Mouse (Mus musculus): ENCODE measurements around the gene C1qtnf6. TPM values are rescaled to one million over a fixed set of nuclear protein-coding genes. Genes with fewer than 3 reads are reported as not detected.

The C1qtnf6 gene
- polyA plus RNA-seq, 1 experiment from 2014 or later, result 30.4 TPM

GRCm38 (mm10) chr15:78530141-78530540 lies 1.1 kb downstream of the C1qtnf6 start:
- H3K4me1 ChIP-seq (replicated peaks), result peaks cover 45% of the 10 kb centered on the region
- no peaks in the 10 kb centered on the region for H3K27me3 ChIP-seq (replicated peaks)
- ATAC-seq (ENCODE audit: insufficient number of reproducible peaks, low FRiP score), result no peak
- H3K4me2 ChIP-seq, result peak overlapping the region; percentile 72
- H3K4me3 ChIP-seq, result no peak overlapping the region; the same call in 1 of the 2 replicates
- peak overlapping the region; percentile 86 for H3K27ac ChIP-seq (ENCODE audit: poor library complexity, severe bottlenecking)
- peak overlapping the region; percentile 74; the same call in 1 of the 2 replicates for H3K9ac ChIP-seq
- H3K36me3 ChIP-seq, result peaks cover 3% of the 10 kb centered on the region; the same call in 1 of the 2 replicates
- 74% methylated on average over 3 of the region's 3 CpGs for WGBS
- no peaks in the 10 kb centered on the region for H3K9me3 ChIP-seq (replicated peaks)

- WGBS, result 2% methylated on average over 15 of the region's 15 CpGs
- peak overlapping the region; percentile 74 for H3K9ac ChIP-seq
- H3K4me3 ChIP-seq, result peak overlapping the region; percentile 46
- H3K4me2 ChIP-seq, result peak overlapping the region; percentile 72
- peaks cover 45% of the 10 kb centered on the region for H3K4me1 ChIP-seq (replicated peaks)
- H3K27me3 ChIP-seq (replicated peaks), result no peaks in the 10 kb centered on the region
- peaks cover 9% of the 10 kb centered on the region; the same call in 1 of the 2 replicates for H3K36me3 ChIP-seq
- peak overlapping the region; percentile 77 for H3K27ac ChIP-seq (ENCODE audit: poor library complexity, severe bottlenecking)
- no peaks in the 10 kb centered on the region for H3K9me3 ChIP-seq (replicated peaks)
- ATAC-seq (ENCODE audit: insufficient number of reproducible peaks, low FRiP score), result peak; percentile 66
These were observed 1.7 kb downstream of the C1qtnf6 start for GRCm38 (mm10) chr15:78529428-78529990.

- peaks cover 45% of the 10 kb centered on the region for H3K4me1 ChIP-seq (replicated peaks)
- peak overlapping the region; percentile 72 for H3K4me2 ChIP-seq
- H3K9ac ChIP-seq, result peak overlapping the region; percentile 74
- peak overlapping the region; percentile 46 for H3K4me3 ChIP-seq
- no peaks in the 10 kb centered on the region for H3K9me3 ChIP-seq (replicated peaks)
- peaks cover 12% of the 10 kb centered on the region; the same call in 1 of the 2 replicates for H3K36me3 ChIP-seq
- no peaks in the 10 kb centered on the region for H3K27me3 ChIP-seq (replicated peaks)
- peak; percentile 3; the same call in 1 of the 2 replicates for ATAC-seq (ENCODE audit: insufficient number of reproducible peaks, low FRiP score)
- 31% methylated on average over 11 of the region's 11 CpGs for WGBS
- peak overlapping the region; percentile 77 for H3K27ac ChIP-seq (ENCODE audit: poor library complexity, severe bottlenecking)
These were observed 2.3 kb downstream of the C1qtnf6 start for GRCm38 (mm10) chr15:78528726-78529411.

- Histone ChIP-seq H3K4me3 (no peak overlapping the region), H3K4me1 (replicated peaks) (peaks cover 45% of the 10 kb centered on the region), H3K9me3 (replicated peaks) (no peaks in the 10 kb centered on the region), H3K4me2 (peak overlapping the region; percentile 72), H3K27ac (ENCODE audit: poor library complexity, severe bottlenecking) (peak overlapping the region; percentile 77; the same call in 1 of the 2 replicates), H3K36me3 (peaks cover 12% of the 10 kb centered on the region; the same call in 1 of the 2 replicates), H3K27me3 (replicated peaks) (no peaks in the 10 kb centered on the region), H3K9ac (no peak overlapping the region)
- no peak for ATAC-seq (ENCODE audit: insufficient number of reproducible peaks, low FRiP score)
- WGBS, result 54% methylated on average over 7 of the region's 7 CpGs
These were observed 3.2 kb downstream of the C1qtnf6 start for GRCm38 (mm10) chr15:78527973-78528372.

GRCm38 (mm10) chr15:78524163-78524562 lies 7.1 kb downstream of the C1qtnf6 start:
- peaks cover 12% of the 10 kb centered on the region; the same call in 1 of the 2 replicates for H3K36me3 ChIP-seq
- H3K9me3 ChIP-seq (replicated peaks), result no peaks in the 10 kb centered on the region
- no peak overlapping the region for H3K4me2 ChIP-seq
- 84% methylated on average over 5 of the region's 5 CpGs for WGBS
- ATAC-seq (ENCODE audit: insufficient number of reproducible peaks, low FRiP score), result no peak
- no peaks in the 10 kb centered on the region for H3K27me3 ChIP-seq (replicated peaks)
- H3K4me3 ChIP-seq, result no peak overlapping the region
- H3K27ac ChIP-seq (ENCODE audit: poor library complexity, severe bottlenecking), result no peak overlapping the region
- H3K9ac ChIP-seq, result no peak overlapping the region
- H3K4me1 ChIP-seq (replicated peaks), result peaks cover 30% of the 10 kb centered on the region; the same call in 1 of the 2 replicates

GRCm38 (mm10) chr15:78521892-78522291 lies 9.3 kb downstream of the C1qtnf6 start:
- Histone ChIP-seq H3K4me2 (no peak overlapping the region), H3K4me3 (no peak overlapping the region), H3K27me3 (replicated peaks) (no peaks in the 10 kb centered on the region), H3K4me1 (replicated peaks) (peaks cover 18% of the 10 kb centered on the region), H3K27ac (ENCODE audit: poor library complexity, severe bottlenecking) (no peak overlapping the region), H3K36me3 (peaks cover 12% of the 10 kb centered on the region; the same call in 1 of the 2 replicates), H3K9me3 (replicated peaks) (no peaks in the 10 kb centered on the region), H3K9ac (no peak overlapping the region)
- WGBS, result 61% methylated on average over 6 of the region's 6 CpGs
- ATAC-seq (ENCODE audit: insufficient number of reproducible peaks, low FRiP score), result no peak

- Histone ChIP-seq H3K4me3 (no peak overlapping the region), H3K4me1 (replicated peaks) (peaks cover 18% of the 10 kb centered on the region), H3K27ac (ENCODE audit: poor library complexity, severe bottlenecking) (no peak overlapping the region), H3K9me3 (replicated peaks) (no peaks in the 10 kb centered on the region), H3K27me3 (replicated peaks) (no peaks in the 10 kb centered on the region), H3K9ac (no peak overlapping the region), H3K36me3 (peaks cover 12% of the 10 kb centered on the region; the same call in 1 of the 2 replicates), H3K4me2 (no peak overlapping the region)
- ATAC-seq (ENCODE audit: insufficient number of reproducible peaks, low FRiP score), result no peak
- WGBS, result 67% methylated on average over 8 of the region's 8 CpGs
These were observed 9.9 kb downstream of the C1qtnf6 start for GRCm38 (mm10) chr15:78521331-78521730.

- H3K27me3 ChIP-seq (replicated peaks), result no peaks in the 10 kb centered on the region
- no peak overlapping the region for H3K4me2 ChIP-seq
- 53% methylated on average over 13 of the region's 13 CpGs for WGBS
- ATAC-seq (ENCODE audit: insufficient number of reproducible peaks, low FRiP score), result no peak
- H3K4me1 ChIP-seq (replicated peaks), result peaks cover 18% of the 10 kb centered on the region
- H3K9ac ChIP-seq, result no peak overlapping the region
- no peaks in the 10 kb centered on the region for H3K9me3 ChIP-seq (replicated peaks)
- H3K27ac ChIP-seq (ENCODE audit: poor library complexity, severe bottlenecking), result no peak overlapping the region; the same call in 1 of the 2 replicates
- H3K4me3 ChIP-seq, result no peak overlapping the region
- peaks cover 10% of the 10 kb centered on the region; the same call in 1 of the 2 replicates for H3K36me3 ChIP-seq
These were observed 11.0 kb downstream of the C1qtnf6 start for GRCm38 (mm10) chr15:78520112-78520715.

GRCm38 (mm10) chr15:78518221-78518620 lies 13.0 kb downstream of the C1qtnf6 start:
- no peak overlapping the region for H3K9ac ChIP-seq
- H3K36me3 ChIP-seq, result no peaks in the 10 kb centered on the region
- H3K27ac ChIP-seq (ENCODE audit: poor library complexity, severe bottlenecking), result no peak overlapping the region
- H3K27me3 ChIP-seq (replicated peaks), result no peaks in the 10 kb centered on the region
- H3K4me2 ChIP-seq, result no peak overlapping the region
- 57% methylated on average over 7 of the region's 7 CpGs for WGBS
- H3K4me3 ChIP-seq, result no peak overlapping the region
- ATAC-seq (ENCODE audit: insufficient number of reproducible peaks, low FRiP score), result no peak
- no peaks in the 10 kb centered on the region for H3K9me3 ChIP-seq (replicated peaks)
- peaks cover 18% of the 10 kb centered on the region for H3K4me1 ChIP-seq (replicated peaks)

- Histone ChIP-seq H3K4me2 (no peak overlapping the region), H3K27me3 (replicated peaks) (no peaks in the 10 kb centered on the region), H3K4me1 (replicated peaks) (peaks cover 18% of the 10 kb centered on the region), H3K4me3 (no peak overlapping the region), H3K9ac (no peak overlapping the region), H3K9me3 (replicated peaks) (no peaks in the 10 kb centered on the region), H3K36me3 (no peaks in the 10 kb centered on the region), H3K27ac (ENCODE audit: poor library complexity, severe bottlenecking) (no peak overlapping the region)
- no peak for ATAC-seq (ENCODE audit: insufficient number of reproducible peaks, low FRiP score)
- 77% methylated on average over 6 of the region's 6 CpGs for WGBS
These were observed 15.5 kb downstream of the C1qtnf6 start for GRCm38 (mm10) chr15:78515759-78516158.
